Mouse (Mus musculus) embryonic facial prominence, embryonic 11.5 days (tissue): Measurements from ENCODE around the gene Rsbn1l. TPM values are rescaled to one million over a fixed set of nuclear protein-coding genes. Genes with fewer than 3 reads are reported as not detected.
"Not testable (repeated sequence)": the region's sequence is repeated elsewhere in the genome, so short reads cannot be mapped to it uniquely, and the experiment has no call there.

ENCODE experiments used
- ATAC-seq: fragments of 200-750 bp; cut with Nextera tagmentation; replicated peaks from 2 replicates; pipeline ENCODE4 v1.8.0; 2017; ENCODE audit warnings: low read depth; ENCODE audit not compliant: insufficient number of reproducible peaks, low FRiP score, low TSS enrichment
- DNase-seq: peaks from one replicate; pipeline ENCODE4 v3.0.0-alpha.2; 2015; ENCODE audit warnings: low spot score
- H3K27ac ChIP-seq: fragments of 300-500 bp; sonication (generic); replicated peaks from 2 replicates; pipeline ENCODE4 v1.5.1; 2014; ENCODE audit warnings: mild to moderate bottlenecking, low read depth, low read length, control low read depth
- H3K27me3 ChIP-seq: fragments of 300-500 bp; sonication (generic); 2 replicates; pipeline ENCODE4 v1.6.1; 2014; ENCODE audit warnings: mild to moderate bottlenecking, low read length, moderate library complexity, mixed read lengths; ENCODE audit not compliant: control insufficient read depth, insufficient read depth
- H3K36me3 ChIP-seq: fragments of 300-500 bp; sonication (generic); replicated peaks from 2 replicates; pipeline ENCODE4 v1.6.1; 2014; ENCODE audit warnings: low read depth, mild to moderate bottlenecking, low read length, moderate library complexity, mixed read lengths; ENCODE audit not compliant: control insufficient read depth, insufficient read depth
- H3K4me1 ChIP-seq: fragments of 300-500 bp; sonication (generic); 2 replicates; pipeline ENCODE4 v1.6.1; 2014; ENCODE audit warnings: low read length, mixed read lengths; ENCODE audit not compliant: control insufficient read depth, insufficient read depth
- H3K4me2 ChIP-seq: fragments of 300-500 bp; sonication (generic); 2 replicates; pipeline ENCODE4 v1.6.1; 2014; ENCODE audit warnings: low read depth, mild to moderate bottlenecking, control low read depth, low read length, moderate library complexity
- H3K4me3 ChIP-seq: fragments of 300-500 bp; sonication (generic); 2 replicates; pipeline ENCODE4 v1.5.1; 2014; ENCODE audit warnings: low read depth, low read length, control low read depth
- H3K9ac ChIP-seq: fragments of 300-500 bp; sonication (generic); replicated peaks from 2 replicates; pipeline ENCODE4 v1.6.1; 2014; ENCODE audit warnings: mild to moderate bottlenecking, control low read depth, low read length
- H3K9me3 ChIP-seq: fragments of 300-500 bp; sonication (generic); replicated peaks from 2 replicates; pipeline ENCODE4 v1.6.1; 2016; ENCODE audit warnings: mild to moderate bottlenecking, low read length, inconsistent platforms, mixed read lengths; ENCODE audit not compliant: control insufficient read depth
- whole genome bisulfite sequencing: fragments of 180-500 bp; shearing (Covaris S2); extraction: QIAGEN DNeasy Blood & Tissue Kit; methylation state at CpG from one replicate; pipeline ENCODE4 v1.1.7; 2014; 5-methylcytosine and 5-hydroxymethylcytosine counted together
- polyA plus RNA-seq: library from polyadenylated mRNA; unstranded; fragments of >200 nt; fragmentation: Nextera tagmentation; extraction: Ambion mirVana; gene quantifications from 2 replicates; pipeline ENCODE4 v1.2.1, GENCODE M21; 2014

Gene Rsbn1l
- polyA plus RNA-seq, 1 experiment from 2014 or later = 5.7 TPM

DNA sequence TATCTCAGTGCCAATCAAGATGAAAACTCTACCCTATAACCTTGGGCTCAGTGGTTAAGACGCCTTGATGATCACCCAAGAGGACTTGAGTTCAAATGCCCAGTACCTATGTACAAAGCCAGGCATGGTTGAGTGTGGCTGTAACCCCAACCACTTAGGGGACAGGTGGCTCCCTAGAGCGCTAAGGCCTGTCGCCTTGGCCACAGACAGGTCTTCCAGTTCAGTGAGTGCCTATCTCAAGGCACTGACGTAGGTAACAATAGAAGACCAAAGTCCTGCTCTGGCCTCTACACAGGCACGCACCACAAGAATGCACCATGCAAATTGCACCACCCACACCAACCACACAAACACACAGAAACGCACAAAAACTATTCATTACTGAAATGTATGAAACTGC, 9.3 kb downstream of the Rsbn1l start:
- H3K9me3 ChIP-seq = no peaks in the 10 kb centered on the region
- DNase-seq (no peak), ATAC-seq (no peak)
- 91% methylated on average over 6 of the region's 6 CpGs for WGBS
- no peak overlapping the region for H3K4me2 ChIP-seq
- H3K9ac ChIP-seq = no peak overlapping the region
- H3K4me3 ChIP-seq = no peak overlapping the region
- H3K36me3 ChIP-seq = no peaks in the 10 kb centered on the region
- no peaks in the 10 kb centered on the region for H3K27me3 ChIP-seq
- H3K27ac ChIP-seq = no peak overlapping the region
- H3K4me1 ChIP-seq = no peaks in the 10 kb centered on the region

DNA sequence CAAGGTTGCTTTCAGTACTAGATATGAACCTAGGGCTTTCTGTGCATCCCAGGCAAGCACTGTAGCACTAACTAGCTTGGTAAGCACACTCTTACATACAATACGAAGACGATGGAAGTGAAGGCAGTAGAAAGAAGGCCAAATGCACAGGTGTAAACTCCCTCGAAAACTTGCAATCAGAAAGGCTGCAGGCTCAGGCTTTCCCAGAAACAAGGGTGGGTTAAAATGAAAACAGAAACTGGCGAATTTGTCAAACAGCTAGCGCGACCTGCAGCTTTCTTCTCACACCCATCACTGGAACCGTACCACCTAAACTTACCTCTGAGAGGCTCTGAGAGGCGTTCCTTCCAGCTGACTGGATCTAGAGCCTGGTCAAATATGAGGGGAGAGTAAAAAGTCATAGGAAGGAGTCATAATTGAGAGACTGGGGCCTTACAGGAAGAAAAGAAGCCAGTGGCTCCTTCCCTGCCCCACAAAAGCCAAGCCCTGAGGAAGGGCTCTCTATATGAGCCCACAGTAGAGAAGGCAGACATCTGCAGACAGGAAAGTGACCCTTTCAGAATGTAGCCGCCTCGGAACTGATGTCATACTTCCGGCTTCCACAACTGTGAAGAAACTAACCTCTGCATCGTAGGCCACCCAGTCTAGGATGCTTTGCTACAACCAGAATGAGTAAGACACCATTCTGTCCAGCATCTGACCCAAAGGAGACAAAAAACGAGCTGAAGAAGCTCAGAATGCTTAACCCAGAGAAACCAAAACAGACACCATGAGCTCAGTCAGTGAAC, 11.0 kb downstream of the Rsbn1l start:
- Histone ChIP-seq H3K9ac (no peak overlapping the region), H3K9me3 (no peaks in the 10 kb centered on the region), H3K4me2 (no peak overlapping the region), H3K4me3 (no peak overlapping the region), H3K27ac (no peak overlapping the region), H3K4me1 (no peaks in the 10 kb centered on the region), H3K27me3 (no peaks in the 10 kb centered on the region), H3K36me3 (no peaks in the 10 kb centered on the region)
- DNase-seq (no peak), ATAC-seq (no peak)
- WGBS = 76% methylated on average over 13 of the region's 13 CpGs

DNA sequence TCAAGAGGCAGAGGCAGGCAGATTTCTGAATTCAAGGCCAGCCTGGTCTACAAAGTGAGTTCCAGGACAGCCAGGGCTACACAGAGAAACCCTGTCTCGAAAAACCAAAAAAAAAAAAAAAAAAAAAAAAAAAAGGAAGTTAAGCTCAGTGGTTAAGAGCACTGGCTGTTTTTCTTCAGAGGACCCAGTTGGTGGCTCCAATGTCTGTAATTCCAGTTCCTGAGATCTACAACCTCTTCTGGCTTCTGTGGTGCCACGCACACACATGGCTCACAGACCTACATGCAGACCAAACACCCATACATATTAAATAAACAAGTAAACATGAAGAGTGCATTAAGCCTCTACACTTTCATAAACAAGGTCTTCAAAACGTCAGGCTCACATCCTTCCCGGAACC, 12.4 kb downstream of the Rsbn1l start:
- not testable (repeated sequence) for H3K36me3 ChIP-seq, H3K9ac ChIP-seq, H3K4me3 ChIP-seq, DNase-seq, H3K27me3 ChIP-seq, H3K4me2 ChIP-seq, H3K4me1 ChIP-seq, H3K27ac ChIP-seq, ATAC-seq, H3K9me3 ChIP-seq
- 89% methylated on average over 3 of the region's 4 CpGs for WGBS

DNA sequence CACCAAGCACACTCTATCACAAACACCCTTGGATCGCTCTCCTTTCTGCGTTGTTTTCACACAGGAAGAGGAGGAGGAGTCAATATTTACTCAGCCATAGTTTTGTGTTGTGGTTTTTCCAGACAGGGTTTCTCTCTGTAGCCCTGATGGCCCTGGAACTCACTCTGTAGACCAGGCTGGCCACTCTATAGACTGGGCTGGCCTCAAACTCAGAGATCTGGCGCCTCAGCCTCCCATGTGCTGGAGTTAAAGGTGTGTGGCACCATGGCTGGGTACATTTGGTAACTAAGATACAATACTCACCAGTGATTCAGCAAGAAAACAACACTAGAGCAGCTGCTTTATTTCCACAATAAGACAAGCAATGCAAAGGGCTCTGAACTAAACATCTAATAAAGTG, 13.7 kb downstream of the Rsbn1l start:
- H3K4me3 ChIP-seq = no peak overlapping the region
- no peak overlapping the region for H3K9ac ChIP-seq
- ATAC-seq (no peak), DNase-seq (no peak)
- H3K36me3 ChIP-seq = no peaks in the 10 kb centered on the region
- no peaks in the 10 kb centered on the region for H3K4me1 ChIP-seq
- H3K9me3 ChIP-seq = no peaks in the 10 kb centered on the region
- no peak overlapping the region for H3K27ac ChIP-seq
- WGBS = 90% methylated on average over 3 of the region's 3 CpGs
- H3K4me2 ChIP-seq = no peak overlapping the region
- no peaks in the 10 kb centered on the region for H3K27me3 ChIP-seq

DNA sequence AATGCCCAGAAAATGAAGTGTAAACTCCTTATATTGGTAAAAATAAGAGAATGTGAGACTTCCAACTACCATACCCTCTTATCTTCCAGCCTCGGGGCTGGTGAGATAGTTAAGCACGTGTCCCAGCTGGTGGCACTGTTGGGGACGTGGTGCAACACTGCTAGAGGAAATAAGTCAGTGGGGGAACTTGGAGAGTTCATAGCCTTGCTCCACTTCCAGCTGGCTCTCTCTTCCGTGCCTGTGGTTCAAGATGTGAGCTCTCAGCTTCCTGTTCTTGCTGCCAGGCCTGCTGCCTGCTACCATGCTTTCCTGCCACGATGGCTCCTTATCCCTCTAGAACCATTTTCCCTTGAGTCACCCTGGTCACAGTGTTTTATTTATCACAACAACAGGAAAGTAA, 15.0 kb downstream of the Rsbn1l start:
- ATAC-seq = no peak
- Histone ChIP-seq H3K4me3 (no peak overlapping the region), H3K4me1 (no peaks in the 10 kb centered on the region), H3K9me3 (no peaks in the 10 kb centered on the region), H3K27me3 (no peaks in the 10 kb centered on the region), H3K27ac (no peak overlapping the region), H3K4me2 (no peak overlapping the region), H3K36me3 (no peaks in the 10 kb centered on the region), H3K9ac (no peak overlapping the region)
- DNase-seq = no peak
- 56% methylated on average over 5 of the region's 5 CpGs for WGBS

DNA sequence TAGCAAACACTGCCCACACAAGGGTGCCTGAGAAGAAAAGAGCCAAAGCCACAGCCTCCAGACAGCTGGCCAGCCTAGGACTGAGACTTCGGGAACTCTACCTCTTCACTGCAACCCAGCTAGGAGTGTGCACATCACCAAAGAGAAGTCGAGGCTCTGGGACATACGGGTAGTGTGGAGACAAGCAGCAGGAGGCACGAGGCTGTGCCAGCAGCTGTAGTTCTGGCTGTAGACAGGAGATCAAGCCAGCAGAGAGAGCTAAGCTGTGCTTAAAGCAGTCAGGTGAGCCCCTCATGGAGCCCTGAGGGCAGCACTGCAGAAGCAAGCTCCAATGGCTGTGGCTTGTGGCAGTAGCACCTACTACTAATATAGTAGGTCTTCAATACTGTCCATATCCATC, 15.5 kb downstream of the Rsbn1l start:
- ATAC-seq (no peak), DNase-seq (no peak)
- H3K9ac ChIP-seq = no peak overlapping the region
- 83% methylated on average over 4 of the region's 4 CpGs for WGBS
- no peaks in the 10 kb centered on the region for H3K36me3 ChIP-seq
- H3K27me3 ChIP-seq = no peaks in the 10 kb centered on the region
- no peak overlapping the region for H3K4me2 ChIP-seq
- no peaks in the 10 kb centered on the region for H3K4me1 ChIP-seq
- H3K9me3 ChIP-seq = no peaks in the 10 kb centered on the region
- no peak overlapping the region for H3K27ac ChIP-seq
- H3K4me3 ChIP-seq = no peak overlapping the region

DNA sequence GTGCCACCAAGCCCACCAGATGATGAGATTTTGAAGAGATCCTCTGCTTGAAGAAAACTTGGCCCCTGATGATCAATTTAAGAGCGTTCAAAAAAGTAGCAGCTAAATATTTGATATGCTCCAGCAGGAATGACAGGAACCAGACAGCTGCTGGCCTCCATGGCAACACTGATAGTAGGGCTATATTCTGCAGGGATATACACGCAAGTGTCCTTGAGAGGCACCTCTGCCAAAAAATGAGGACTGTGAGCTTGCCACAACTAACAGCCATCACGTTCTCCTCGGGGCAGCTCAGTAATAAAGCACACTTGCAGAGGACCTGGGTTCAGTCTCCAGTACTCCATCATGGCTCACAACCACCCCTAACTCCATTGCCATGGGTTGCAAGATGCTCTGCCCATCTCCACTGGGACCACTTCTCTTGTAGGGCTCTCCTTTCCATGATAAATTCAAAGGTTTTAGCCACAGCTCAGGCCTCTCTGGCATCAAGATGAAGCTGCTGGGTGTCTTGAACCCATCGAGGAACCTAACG, 16.1 kb downstream of the Rsbn1l start:
- H3K27ac ChIP-seq = no peak overlapping the region
- no peaks in the 10 kb centered on the region for H3K27me3 ChIP-seq
- WGBS = 95% methylated on average over 6 of the region's 6 CpGs
- ATAC-seq (no peak), DNase-seq (no peak)
- H3K4me3 ChIP-seq = no peak overlapping the region
- no peaks in the 10 kb centered on the region for H3K9me3 ChIP-seq
- no peaks in the 10 kb centered on the region for H3K4me1 ChIP-seq
- H3K9ac ChIP-seq = no peak overlapping the region
- no peak overlapping the region for H3K4me2 ChIP-seq
- H3K36me3 ChIP-seq = no peaks in the 10 kb centered on the region

DNA sequence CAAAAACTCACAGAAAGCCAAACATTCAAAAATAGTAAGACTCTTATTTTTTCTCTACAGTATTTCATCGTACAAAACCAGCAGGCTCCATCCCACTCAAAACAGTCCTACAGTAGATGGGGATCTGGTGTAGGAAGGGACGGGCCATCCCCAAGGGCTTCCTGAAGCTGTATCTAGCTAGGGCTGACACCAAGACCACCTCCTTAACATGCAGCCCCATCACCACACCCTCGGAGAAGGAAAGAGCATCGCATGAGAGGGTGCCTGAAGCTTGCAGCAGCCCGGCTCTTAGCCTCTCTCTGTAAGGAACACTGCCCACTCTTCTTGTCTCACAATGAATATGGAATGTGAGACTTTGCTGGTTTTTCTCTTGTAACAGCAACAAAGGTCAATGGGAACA, 17.7 kb downstream of the Rsbn1l start:
- Histone ChIP-seq H3K4me2 (no peak overlapping the region), H3K4me3 (no peak overlapping the region), H3K4me1 (no peaks in the 10 kb centered on the region), H3K27ac (no peak overlapping the region), H3K9ac (no peak overlapping the region), H3K36me3 (no peaks in the 10 kb centered on the region), H3K9me3 (no peaks in the 10 kb centered on the region), H3K27me3 (no peaks in the 10 kb centered on the region)
- ATAC-seq = no peak
- WGBS = 74% methylated on average over 5 of the region's 5 CpGs
- DNase-seq = no peak
